Mouse (Mus musculus) heart, embryonic 15.5 days (tissue): Measurements from ENCODE around the gene Ift43. TPM values are rescaled to one million over a fixed set of nuclear protein-coding genes. Genes with fewer than 3 reads are reported as not detected.

ENCODE experiments used
- ATAC-seq: fragments of 200-750 bp; cut with Nextera tagmentation; replicated peaks from 2 replicates; pipeline ENCODE4 v1.8.0; 2017; ENCODE audit warnings: low read depth, moderate TSS enrichment; ENCODE audit not compliant: insufficient number of reproducible peaks, insufficient read depth, low FRiP score
- H3K27ac ChIP-seq: fragments of 300-500 bp; sonication (generic); 2 replicates; pipeline ENCODE4 v1.5.1; 2015; ENCODE audit warnings: mild to moderate bottlenecking, inconsistent platforms
- H3K27me3 ChIP-seq: fragments of 300-500 bp; sonication (generic); 2 replicates; pipeline ENCODE4 v1.6.1; 2015; ENCODE audit warnings: inconsistent platforms
- H3K36me3 ChIP-seq: fragments of 300-500 bp; sonication (generic); 2 replicates; pipeline ENCODE4 v1.6.1; 2015; ENCODE audit warnings: mild to moderate bottlenecking, inconsistent platforms
- H3K4me1 ChIP-seq: fragments of 300-500 bp; sonication (generic); replicated peaks from 2 replicates; pipeline ENCODE4 v1.6.1; 2015; ENCODE audit warnings: inconsistent platforms
- H3K4me2 ChIP-seq: fragments of 300-500 bp; sonication (generic); 2 replicates; pipeline ENCODE4 v1.6.1; 2015; ENCODE audit warnings: inconsistent platforms, mild to moderate bottlenecking, moderate library complexity
- H3K4me3 ChIP-seq: fragments of 300-500 bp; sonication (generic); 2 replicates; pipeline ENCODE4 v1.5.1; 2015; ENCODE audit warnings: mild to moderate bottlenecking, inconsistent platforms
- H3K9ac ChIP-seq: fragments of 300-500 bp; sonication (generic); 2 replicates; pipeline ENCODE4 v1.6.1; 2015; ENCODE audit warnings: mild to moderate bottlenecking, inconsistent platforms
- H3K9me3 ChIP-seq: fragments of 300-500 bp; sonication (generic); replicated peaks from 2 replicates; pipeline ENCODE4 v1.6.1; 2016; ENCODE audit warnings: inconsistent platforms
- WGBS: fragments of 180-500 bp; shearing (Covaris S2); methylation state at CpG from one replicate; pipeline ENCODE4 v1.1.7; 2015; ENCODE audit warnings: mixed read lengths; 5-methylcytosine and 5-hydroxymethylcytosine counted together
- polyA plus RNA-seq: library from polyadenylated mRNA; unstranded; fragments of >200 nt; fragmentation: Nextera tagmentation; extraction: Ambion mirVana; gene quantifications from 2 replicates; pipeline ENCODE4 v1.2.1, GENCODE M21; 2015

Gene Ift43
- polyA plus RNA-seq, 1 experiment from 2014 or later: 130 TPM

DNA sequence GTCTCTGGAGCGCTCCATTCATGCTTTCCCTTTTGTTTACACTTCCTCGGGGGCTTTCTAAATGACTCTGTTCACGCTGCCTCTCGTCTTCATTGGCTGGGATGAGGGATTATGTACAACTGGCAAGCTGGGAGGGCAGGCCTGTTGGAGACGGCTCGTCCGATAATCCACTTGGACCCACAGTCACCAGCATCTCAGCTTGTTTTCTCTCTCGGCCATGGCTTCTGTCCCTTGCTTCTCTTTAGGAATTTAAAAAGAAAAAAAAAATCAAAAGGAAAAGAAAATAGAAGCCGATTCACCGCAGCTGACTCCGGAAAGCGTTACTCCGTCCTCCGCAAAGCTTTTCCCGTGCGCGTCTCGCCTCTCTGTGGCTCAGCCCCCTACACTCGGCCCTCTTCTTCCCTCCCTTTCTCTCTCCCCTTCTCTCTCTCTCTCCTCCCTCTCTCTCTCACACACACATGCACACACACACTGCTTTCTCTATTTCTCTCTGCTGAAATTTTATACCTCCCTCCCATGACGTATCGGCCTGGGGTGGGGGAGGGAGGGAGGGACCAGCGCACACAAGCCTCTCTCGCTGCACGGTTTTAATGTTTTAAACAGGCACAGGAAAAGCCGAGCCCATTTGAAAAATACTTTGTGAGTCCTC is 3.7 kb upstream of the Ift43 start, which contains the start of gene Tgfb3:
Gene Tgfb3, minus strand, starts transcription at position 489 of the 649 bp plus-strand sequence.
- H3K9me3 ChIP-seq: no peaks in the 10 kb centered on the region
- H3K9ac ChIP-seq: peak within 1 kb of the TSS; percentile 81
- H3K27me3 ChIP-seq: no peaks in the 10 kb centered on the region
- H3K4me1 ChIP-seq: peaks cover 45% of the 10 kb centered on the region
- H3K27ac ChIP-seq: peak within 1 kb of the TSS; percentile 98
- H3K4me3 ChIP-seq: peak within 1 kb of the TSS; percentile 70
- WGBS: under 1% methylated on average over 25 of the region's 25 CpGs
- peak within 1 kb of the TSS; percentile 92 for H3K4me2 ChIP-seq
- peak; percentile 75 for ATAC-seq
- H3K36me3 ChIP-seq: no peaks in the 10 kb centered on the region

DNA sequence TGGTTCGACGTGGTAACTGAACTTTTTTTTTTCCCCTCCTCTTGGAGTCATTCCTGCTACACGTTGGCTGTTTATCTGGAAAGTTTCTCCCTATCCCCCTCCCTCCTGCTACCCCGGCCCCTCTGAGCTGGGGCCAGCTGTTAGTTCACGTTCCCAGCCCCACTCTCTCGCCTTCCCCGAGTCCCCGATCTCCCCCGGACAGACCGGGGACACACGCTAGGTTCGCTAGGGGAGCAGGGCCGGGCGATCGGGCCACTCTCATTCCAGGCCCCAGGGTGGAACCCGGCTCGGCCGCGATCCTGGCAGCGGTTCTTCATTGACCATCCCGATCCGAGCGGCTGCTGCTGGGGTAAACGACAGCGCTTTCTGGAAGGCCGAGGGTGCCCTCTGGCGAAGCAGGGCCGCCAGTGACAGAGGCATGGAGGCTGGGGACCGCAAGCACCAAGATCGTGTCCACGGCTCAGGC is 3.1 kb upstream of the Ift43 start:
- Histone ChIP-seq H3K9me3 (no peaks in the 10 kb centered on the region), H3K27me3 (no peaks in the 10 kb centered on the region), H3K4me3 (peak overlapping the region; percentile 70), H3K36me3 (no peaks in the 10 kb centered on the region), H3K4me1 (peaks cover 41% of the 10 kb centered on the region), H3K4me2 (peak overlapping the region; percentile 92), H3K27ac (peak overlapping the region; percentile 98), H3K9ac (peak overlapping the region; percentile 81)
- ATAC-seq: peak; percentile 80
- under 1% methylated on average over 31 of the region's 31 CpGs for WGBS

DNA sequence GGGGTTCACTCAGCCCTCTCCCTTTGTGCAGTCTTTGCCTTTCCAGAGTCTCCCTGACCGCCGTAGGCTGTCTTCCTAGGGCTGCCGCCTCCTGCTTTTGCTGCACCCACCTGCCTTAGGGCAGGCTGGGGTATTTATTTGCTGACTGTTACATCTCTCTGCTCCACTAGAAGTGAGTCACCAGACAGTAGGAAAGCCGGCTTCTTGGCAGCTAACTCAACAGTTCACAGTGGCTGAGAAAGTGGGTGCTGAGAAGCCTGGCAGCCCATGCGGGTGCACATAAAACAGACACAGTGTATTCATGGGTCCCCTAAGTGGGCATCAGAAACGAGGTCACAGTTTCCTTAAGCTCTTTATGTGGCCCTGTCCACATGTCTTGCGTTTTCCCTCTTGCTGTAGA is 3.5 kb downstream of the Ift43 start:
- no peak overlapping the region for H3K4me2 ChIP-seq
- peak overlapping the region; percentile 76 for H3K27ac ChIP-seq
- no peak overlapping the region for H3K4me3 ChIP-seq
- no peak for ATAC-seq
- peaks cover 6% of the 10 kb centered on the region for H3K36me3 ChIP-seq
- peaks cover 45% of the 10 kb centered on the region for H3K4me1 ChIP-seq
- no peak overlapping the region for H3K9ac ChIP-seq
- H3K27me3 ChIP-seq: no peaks in the 10 kb centered on the region
- no peaks in the 10 kb centered on the region for H3K9me3 ChIP-seq
- WGBS: 83% methylated on average over 7 of the region's 7 CpGs

DNA sequence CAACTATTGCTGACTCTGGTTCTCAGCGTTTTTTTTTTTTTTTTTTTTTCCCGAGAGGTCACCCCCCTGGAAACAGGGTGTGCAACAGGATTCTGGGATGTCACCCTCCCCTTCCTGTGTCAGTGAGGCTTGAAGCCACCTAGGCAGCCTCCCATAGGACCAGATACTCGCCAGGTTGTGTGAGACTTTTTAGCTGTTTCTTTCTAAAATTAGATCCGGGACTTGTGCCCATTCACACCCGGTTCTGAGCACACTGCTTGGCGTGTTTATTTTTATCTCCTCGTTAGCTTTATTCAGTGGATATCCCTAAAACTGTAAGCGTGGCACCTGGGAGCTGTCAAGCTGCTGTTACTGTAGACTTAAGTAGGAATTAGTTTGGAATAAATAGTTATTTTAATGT is 4.2 kb downstream of the Ift43 start:
- Histone ChIP-seq H3K9ac (no peak overlapping the region), H3K36me3 (peaks cover 6% of the 10 kb centered on the region), H3K4me2 (no peak overlapping the region), H3K4me1 (peaks cover 51% of the 10 kb centered on the region), H3K9me3 (no peaks in the 10 kb centered on the region), H3K4me3 (no peak overlapping the region), H3K27ac (peak overlapping the region; percentile 76), H3K27me3 (no peaks in the 10 kb centered on the region)
- WGBS: 38% methylated on average over 8 of the region's 8 CpGs
- ATAC-seq: no peak

DNA sequence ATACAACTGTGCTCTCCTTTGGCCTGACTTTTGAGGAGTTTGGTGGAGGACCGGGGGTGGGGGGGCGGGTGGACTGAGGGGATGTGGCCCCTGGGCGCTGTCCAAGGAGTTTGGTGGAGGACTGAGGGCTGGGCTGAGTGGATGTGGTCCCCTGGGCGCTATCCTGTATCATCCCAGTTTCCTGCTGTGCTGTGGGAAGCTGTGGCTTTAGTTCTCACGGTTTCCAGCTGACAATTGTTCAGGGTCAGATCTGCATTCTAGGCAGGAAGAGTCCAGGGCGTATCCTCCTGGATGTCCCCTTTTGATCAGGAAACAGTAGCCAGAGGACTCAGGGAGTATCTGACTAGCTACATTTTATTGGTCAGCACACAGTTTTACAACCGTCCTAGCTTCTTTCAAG is 5.7 kb downstream of the Ift43 start:
- Histone ChIP-seq H3K27ac (peak overlapping the region; percentile 76), H3K36me3 (peaks cover 6% of the 10 kb centered on the region), H3K4me3 (no peak overlapping the region), H3K9me3 (no peaks in the 10 kb centered on the region), H3K4me2 (no peak overlapping the region), H3K9ac (no peak overlapping the region), H3K4me1 (peaks cover 58% of the 10 kb centered on the region), H3K27me3 (no peaks in the 10 kb centered on the region)
- 62% methylated on average over 7 of the region's 7 CpGs for whole genome bisulfite sequencing
- peak; percentile 24; the same call in 1 of the 2 replicates for ATAC-seq

DNA sequence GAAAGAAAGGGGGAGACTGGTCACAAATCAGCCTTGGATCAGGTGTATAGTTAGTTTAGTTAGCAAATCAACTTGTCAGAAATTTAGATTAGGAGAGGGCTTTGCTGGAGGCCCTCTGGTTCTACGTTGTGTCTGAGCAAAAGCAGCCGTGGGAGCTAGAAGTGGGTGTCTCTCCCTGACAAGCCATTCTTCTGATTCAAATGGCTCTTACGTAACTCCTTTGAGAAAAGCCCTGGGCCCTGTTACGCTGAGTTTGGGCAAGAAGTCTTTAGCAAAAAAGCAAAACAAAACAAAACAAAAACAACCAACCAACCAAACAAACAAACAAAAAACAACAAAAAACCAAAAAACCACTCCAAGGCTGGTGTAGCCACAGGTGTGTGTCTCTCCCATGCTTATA is 8.4 kb downstream of the Ift43 start:
- no peak overlapping the region for H3K9ac ChIP-seq
- peaks cover 6% of the 10 kb centered on the region for H3K36me3 ChIP-seq
- WGBS: 61% methylated on average over 4 of the region's 4 CpGs
- H3K9me3 ChIP-seq: no peaks in the 10 kb centered on the region
- H3K4me1 ChIP-seq: peaks cover 47% of the 10 kb centered on the region
- H3K4me3 ChIP-seq: no peak overlapping the region
- no peak for ATAC-seq
- H3K27ac ChIP-seq: peak overlapping the region; percentile 83
- no peaks in the 10 kb centered on the region for H3K27me3 ChIP-seq
- H3K4me2 ChIP-seq: no peak overlapping the region

DNA sequence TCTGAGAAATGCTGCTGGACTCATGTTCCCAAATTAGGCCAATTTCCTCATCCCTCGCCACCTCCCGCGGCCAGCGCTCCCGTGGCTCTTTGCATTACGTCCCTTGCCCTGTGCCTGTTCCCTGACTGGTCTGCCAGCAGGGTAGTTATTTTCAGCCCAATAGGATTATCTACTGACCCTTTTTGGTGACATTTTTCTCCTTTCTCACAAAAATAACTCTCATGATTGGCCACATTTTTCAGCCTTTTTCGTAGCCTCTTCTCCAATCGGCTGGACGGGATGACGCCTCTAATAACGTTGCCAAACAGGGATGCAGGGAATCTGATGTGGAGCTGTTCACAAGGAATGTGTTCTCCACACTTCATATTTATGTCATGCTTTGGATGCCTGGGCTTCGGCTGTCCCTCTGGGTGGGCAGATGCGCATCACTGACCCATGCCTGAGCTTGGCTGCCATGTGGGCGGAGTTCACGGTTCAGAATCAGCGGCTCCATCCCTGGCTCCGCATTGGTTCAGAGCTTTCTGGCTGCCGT is 9.3 kb downstream of the Ift43 start:
- H3K9me3 ChIP-seq: no peaks in the 10 kb centered on the region
- H3K36me3 ChIP-seq: peaks cover 6% of the 10 kb centered on the region
- peak overlapping the region; percentile 83 for H3K27ac ChIP-seq
- WGBS: 26% methylated on average over 18 of the region's 18 CpGs
- H3K27me3 ChIP-seq: no peaks in the 10 kb centered on the region
- 0 out of 2 replicates have a peak overlapping the region, but pooled peaks have one; percentile 11 for H3K4me3 ChIP-seq
- ATAC-seq: peak; percentile 68
- peaks cover 39% of the 10 kb centered on the region for H3K4me1 ChIP-seq
- peak overlapping the region; percentile 37; the same call in 1 of the 2 replicates for H3K9ac ChIP-seq
- peak overlapping the region; percentile 47 for H3K4me2 ChIP-seq

DNA sequence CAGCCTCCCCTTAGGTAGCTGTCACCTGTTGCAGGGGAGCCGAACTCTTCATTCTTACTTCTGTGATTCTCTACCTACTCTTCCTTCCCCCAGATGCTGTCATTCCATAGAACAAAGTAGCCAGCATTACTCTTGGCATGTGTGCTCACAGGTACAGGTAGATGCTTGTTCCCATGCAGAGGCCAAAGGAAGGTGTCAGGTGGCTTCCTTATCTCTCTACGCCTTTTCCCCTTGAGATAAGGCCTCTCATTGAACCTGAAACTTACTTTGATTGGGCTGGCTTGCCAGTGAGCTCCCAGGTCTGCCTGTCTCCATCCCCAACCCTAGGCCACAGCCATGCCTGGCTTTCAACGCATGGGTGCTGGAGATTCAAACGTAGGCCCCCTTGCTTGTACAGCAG is 11.7 kb downstream of the Ift43 start:
- 85% methylated on average over 4 of the region's 4 CpGs for WGBS
- no peaks in the 10 kb centered on the region for H3K9me3 ChIP-seq
- H3K36me3 ChIP-seq: peaks cover 4% of the 10 kb centered on the region
- H3K4me1 ChIP-seq: peaks cover 37% of the 10 kb centered on the region
- no peak for ATAC-seq
- no peak overlapping the region for H3K4me3 ChIP-seq
- H3K27me3 ChIP-seq: no peaks in the 10 kb centered on the region
- no peak overlapping the region for H3K27ac ChIP-seq
- H3K4me2 ChIP-seq: no peak overlapping the region
- no peak overlapping the region for H3K9ac ChIP-seq

DNA sequence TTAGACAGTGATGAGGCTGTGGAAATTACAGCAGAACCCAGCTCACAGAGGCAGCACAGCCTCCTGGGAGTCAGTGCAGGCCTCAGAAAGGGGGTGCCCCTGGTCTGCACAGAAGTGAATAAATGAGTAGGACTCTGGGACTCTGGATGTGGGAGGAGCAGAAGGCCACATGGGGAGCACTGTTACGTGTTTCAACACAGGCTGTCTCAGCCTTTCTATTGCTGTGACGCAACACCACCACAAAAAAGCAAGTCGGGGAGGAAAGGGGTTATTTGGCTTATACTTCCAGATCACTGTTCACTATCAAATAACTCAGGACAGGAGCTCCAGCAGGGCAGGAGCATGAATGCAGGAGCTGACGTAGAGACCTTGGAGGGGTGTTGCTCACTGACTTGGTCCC is 13.5 kb downstream of the Ift43 start:
- H3K4me3 ChIP-seq: no peak overlapping the region
- H3K36me3 ChIP-seq: no peaks in the 10 kb centered on the region
- peaks cover 41% of the 10 kb centered on the region for H3K4me1 ChIP-seq
- H3K4me2 ChIP-seq: no peak overlapping the region
- no peak for ATAC-seq
- H3K27me3 ChIP-seq: no peaks in the 10 kb centered on the region
- no peak overlapping the region for H3K27ac ChIP-seq
- WGBS: 95% methylated on average over 4 of the region's 4 CpGs
- no peaks in the 10 kb centered on the region for H3K9me3 ChIP-seq
- H3K9ac ChIP-seq: no peak overlapping the region

DNA sequence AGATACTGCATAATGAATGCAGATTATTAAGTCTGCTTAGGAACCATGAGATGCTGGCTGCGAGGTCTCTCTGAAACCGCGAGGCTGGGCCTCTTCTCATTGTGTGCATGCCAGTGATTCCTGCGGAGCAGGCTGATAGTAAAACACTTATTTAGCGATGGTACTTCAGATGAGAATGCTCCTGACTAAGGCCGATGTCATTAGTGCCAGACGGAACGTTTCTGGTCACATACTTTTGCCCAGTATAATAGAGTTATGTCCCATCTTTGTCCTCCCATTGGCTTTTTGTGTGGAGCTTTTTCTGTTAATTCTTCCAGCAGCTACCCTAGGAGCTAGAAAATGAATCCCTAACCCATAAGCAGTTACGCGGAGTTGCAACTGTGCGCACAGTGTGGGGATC is 15.4 kb downstream of the Ift43 start:
- H3K9me3 ChIP-seq: no peaks in the 10 kb centered on the region
- H3K9ac ChIP-seq: 0 out of 2 replicates have a peak overlapping the region, but pooled peaks have one; percentile 23
- peak overlapping the region; percentile 76 for H3K27ac ChIP-seq
- WGBS: 58% methylated on average over 11 of the region's 11 CpGs
- peaks cover 35% of the 10 kb centered on the region for H3K4me1 ChIP-seq
- H3K36me3 ChIP-seq: no peaks in the 10 kb centered on the region
- H3K4me3 ChIP-seq: no peak overlapping the region
- 0 out of 2 replicates have a peak overlapping the region, but pooled peaks have one; percentile 14 for H3K4me2 ChIP-seq
- ATAC-seq: no peak
- no peaks in the 10 kb centered on the region for H3K27me3 ChIP-seq

DNA sequence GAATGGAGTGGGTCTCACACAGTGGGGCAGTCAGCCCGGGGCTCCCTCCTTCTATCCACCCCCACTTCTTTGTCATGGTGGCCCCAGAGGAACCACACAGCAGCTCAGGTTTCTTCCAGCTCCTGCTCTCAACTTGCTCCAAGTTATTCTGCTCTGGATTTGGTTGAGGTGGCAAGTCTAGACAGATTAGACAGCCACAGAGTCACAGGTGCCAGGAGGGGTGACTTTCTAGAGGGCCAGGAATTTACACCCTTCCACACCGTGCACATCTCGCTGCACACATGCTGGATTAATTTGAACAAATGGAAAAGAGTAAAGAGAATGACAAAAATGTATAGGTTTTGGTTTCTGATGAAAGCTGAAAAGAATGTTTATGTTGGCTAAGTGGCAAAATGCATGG is 18.4 kb downstream of the Ift43 start:
- Histone ChIP-seq H3K27ac (peak overlapping the region; percentile 31), H3K27me3 (no peaks in the 10 kb centered on the region), H3K4me2 (no peak overlapping the region), H3K4me1 (peaks cover 59% of the 10 kb centered on the region), H3K36me3 (no peaks in the 10 kb centered on the region), H3K9ac (no peak overlapping the region), H3K4me3 (no peak overlapping the region), H3K9me3 (no peaks in the 10 kb centered on the region)
- 68% methylated on average over 3 of the region's 3 CpGs for WGBS
- no peak for ATAC-seq

DNA sequence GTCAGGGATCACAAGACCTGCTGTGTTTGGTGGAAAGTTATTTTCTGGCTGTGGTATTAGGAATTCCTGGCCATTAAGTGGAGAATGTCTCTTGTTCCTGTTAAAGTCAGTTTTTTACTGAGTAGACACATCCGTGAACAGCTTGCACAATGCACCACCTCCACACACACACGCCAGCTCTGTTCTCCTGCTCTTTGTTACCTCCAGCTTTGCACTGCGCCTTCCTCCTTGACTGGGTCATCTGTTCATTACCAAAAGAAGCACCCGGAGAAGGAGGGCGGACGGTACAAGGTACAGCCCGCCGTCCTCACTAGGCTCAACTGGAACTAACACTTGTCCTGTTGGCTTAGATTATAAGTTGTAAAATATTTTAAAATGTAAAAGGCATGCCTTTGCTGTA is 20.3 kb downstream of the Ift43 start:
- H3K4me3 ChIP-seq: no peak overlapping the region
- H3K4me1 ChIP-seq: peaks cover 53% of the 10 kb centered on the region
- peak overlapping the region; percentile 97 for H3K27ac ChIP-seq
- no peak for ATAC-seq
- no peak overlapping the region for H3K4me2 ChIP-seq
- H3K36me3 ChIP-seq: no peaks in the 10 kb centered on the region
- H3K9me3 ChIP-seq: no peaks in the 10 kb centered on the region
- H3K27me3 ChIP-seq: no peaks in the 10 kb centered on the region
- WGBS: 75% methylated on average over 8 of the region's 8 CpGs
- H3K9ac ChIP-seq: no peak overlapping the region
